Mouse (Mus musculus): ENCODE measurements at regions not wholly inside any gene's neighbourhood (a gene's known extent, or its start where the extent isn't known, plus 50 kb on each side); places are given as distances from the start of the nearest gene placed in this dataset.

DNA sequence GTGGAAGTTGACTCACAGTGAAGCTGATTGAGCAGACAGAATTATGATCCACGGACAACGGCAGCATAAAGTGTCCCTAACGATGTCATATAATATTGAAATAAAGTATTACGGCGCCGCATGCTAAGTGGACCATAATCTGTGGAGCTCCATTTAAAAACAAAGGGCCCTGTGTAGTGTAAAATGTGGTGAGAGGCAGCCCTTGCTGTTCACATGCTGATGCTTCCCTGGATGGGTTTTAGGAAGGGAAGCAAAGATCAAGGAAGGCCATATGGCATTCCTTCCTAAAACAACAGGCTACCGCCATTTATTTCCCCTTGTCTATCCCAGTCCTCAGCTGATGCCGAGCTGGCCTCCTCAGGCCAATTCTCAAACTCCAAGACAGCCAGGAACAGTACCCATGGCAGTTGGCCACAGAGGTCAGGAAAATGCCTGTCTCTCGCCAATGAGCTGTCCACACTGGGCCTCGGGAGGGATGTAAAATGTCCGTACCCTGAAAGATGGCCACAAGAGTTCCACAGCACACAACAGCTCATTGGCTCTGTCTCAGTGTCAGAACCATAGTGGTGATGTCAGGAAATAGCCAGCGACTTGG is 302.7 kb upstream of the Irx1 start:
- ATAC-seq (replicated peaks; ENCODE audit: low FRiP score, low TSS enrichment, low read depth) = no peak
- 84% methylated on average over 12 of the region's 12 CpGs for WGBS

DNA sequence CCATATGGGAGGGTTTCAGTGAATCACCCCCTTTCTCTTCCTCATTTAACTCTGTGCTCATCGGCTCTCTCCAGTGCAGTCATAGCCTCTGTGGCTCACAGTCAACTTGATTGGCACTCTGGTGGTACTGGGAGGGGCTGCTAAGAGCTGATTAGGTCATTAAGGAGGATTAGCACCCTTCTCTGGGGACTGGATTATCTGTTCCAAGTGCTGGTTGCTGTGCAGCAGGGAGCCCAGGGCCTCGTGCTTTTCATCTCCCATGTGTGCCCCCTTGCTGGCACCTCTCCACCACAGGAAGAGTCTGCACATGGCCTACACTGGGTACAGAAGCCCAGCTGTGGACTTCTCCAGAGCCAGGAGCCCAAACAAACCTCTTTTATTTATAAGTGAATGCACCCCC is 316.8 kb upstream of the Irx1 start:
- no peak for DNase-seq (ENCODE audit: low spot score)
- H3K36me3 ChIP-seq (ENCODE audit: control insufficient read depth, insufficient read depth, low read length) = no peaks in the 10 kb centered on the region
- no peak overlapping the region for H3K27ac ChIP-seq (ENCODE audit: low read depth)
- H3K4me3 ChIP-seq (ENCODE audit: low read depth, low read length) = no peak overlapping the region
- H3K9me3 ChIP-seq (ENCODE audit: control insufficient read depth, low read length) = no peaks in the 10 kb centered on the region
- no peak for ATAC-seq (replicated peaks; ENCODE audit: low FRiP score, low TSS enrichment, low read depth)
- no peaks in the 10 kb centered on the region for H3K4me1 ChIP-seq (replicated peaks; ENCODE audit: control insufficient read depth, insufficient read depth, low read length)
- no peaks in the 10 kb centered on the region for H3K27me3 ChIP-seq (replicated peaks; ENCODE audit: control insufficient read depth, insufficient read depth, low read length)
- H3K9ac ChIP-seq (ENCODE audit: low read length) = no peak overlapping the region
- no peak overlapping the region for H3K4me2 ChIP-seq (ENCODE audit: low read length)
- 57% methylated on average over 2 of the region's 2 CpGs for WGBS

More for the DNA sequence above, 302.7 kb upstream of the Irx1 start:
- Histone ChIP-seq H3K4me3 (ENCODE audit: low read depth, low read length) (no peak overlapping the region), H3K9ac (ENCODE audit: low read length) (no peak overlapping the region), H3K9me3 (ENCODE audit: control insufficient read depth, low read length) (no peaks in the 10 kb centered on the region), H3K4me1 (replicated peaks; ENCODE audit: control insufficient read depth, insufficient read depth, low read length) (no peaks in the 10 kb centered on the region), H3K4me2 (ENCODE audit: low read length) (no peak overlapping the region), H3K27ac (ENCODE audit: low read depth) (no peak overlapping the region), H3K27me3 (replicated peaks; ENCODE audit: control insufficient read depth, insufficient read depth, low read length) (no peaks in the 10 kb centered on the region), H3K36me3 (ENCODE audit: control insufficient read depth, insufficient read depth, low read length) (no peaks in the 10 kb centered on the region)
- DNase-seq (ENCODE audit: low spot score) = no peak

DNA sequence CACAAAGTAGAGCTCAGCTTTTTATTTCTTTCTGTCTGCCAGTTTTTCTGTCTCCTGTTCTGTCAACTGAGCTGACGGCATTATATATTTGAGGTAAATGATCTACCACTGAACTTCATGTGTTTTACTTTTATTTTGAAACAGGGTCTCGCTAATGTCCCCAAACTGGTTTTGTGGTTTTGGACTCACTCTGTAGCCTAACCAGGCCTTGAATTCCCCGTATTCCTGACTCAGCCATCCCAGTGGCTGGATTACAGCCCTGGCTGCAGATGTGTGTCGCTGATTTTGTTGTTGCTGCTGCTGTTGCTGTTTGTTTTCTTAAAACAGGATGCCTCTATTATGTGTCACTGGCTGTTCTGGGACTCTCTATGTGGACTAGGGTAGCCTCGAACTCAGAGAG is 317.3 kb upstream of the Irx1 start:
- DNase-seq (ENCODE audit: low spot score) = no peak
- H3K9me3 ChIP-seq (ENCODE audit: control insufficient read depth, low read length) = no peaks in the 10 kb centered on the region
- no peak for ATAC-seq (replicated peaks; ENCODE audit: low FRiP score, low TSS enrichment, low read depth)
- H3K36me3 ChIP-seq (ENCODE audit: control insufficient read depth, insufficient read depth, low read length) = no peaks in the 10 kb centered on the region
- WGBS = 89% methylated on average over 5 of the region's 5 CpGs
- no peak overlapping the region for H3K4me3 ChIP-seq (ENCODE audit: low read depth, low read length)
- no peaks in the 10 kb centered on the region for H3K4me1 ChIP-seq (replicated peaks; ENCODE audit: control insufficient read depth, insufficient read depth, low read length)
- no peak overlapping the region for H3K9ac ChIP-seq (ENCODE audit: low read length)
- H3K27me3 ChIP-seq (replicated peaks; ENCODE audit: control insufficient read depth, insufficient read depth, low read length) = no peaks in the 10 kb centered on the region
- H3K27ac ChIP-seq (ENCODE audit: low read depth) = no peak overlapping the region
- H3K4me2 ChIP-seq (ENCODE audit: low read length) = no peak overlapping the region

DNA sequence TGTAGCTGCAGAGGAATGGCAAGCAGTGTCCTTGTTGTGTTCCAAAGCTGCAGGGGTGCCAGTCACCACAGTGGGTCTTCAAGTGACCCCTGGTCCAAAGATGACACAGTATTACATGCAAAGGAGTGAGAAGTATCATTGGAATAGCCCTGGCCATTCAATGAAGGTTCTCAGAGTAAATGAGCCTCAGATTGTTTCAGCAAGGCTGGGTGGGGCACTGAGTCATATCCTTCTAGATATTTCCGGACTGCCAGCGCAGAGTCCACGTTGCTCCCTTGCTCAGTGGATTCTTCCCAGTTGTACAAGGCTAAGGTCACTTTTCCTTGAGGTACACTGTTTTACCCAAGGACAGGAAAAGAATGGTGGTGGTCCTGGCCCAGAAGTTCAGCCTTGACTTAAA is 319.2 kb upstream of the Irx1 start:
- no peak overlapping the region for H3K9ac ChIP-seq (ENCODE audit: low read length)
- H3K4me1 ChIP-seq (replicated peaks; ENCODE audit: control insufficient read depth, insufficient read depth, low read length) = no peaks in the 10 kb centered on the region
- H3K36me3 ChIP-seq (ENCODE audit: control insufficient read depth, insufficient read depth, low read length) = no peaks in the 10 kb centered on the region
- no peak overlapping the region for H3K4me3 ChIP-seq (ENCODE audit: low read depth, low read length)
- no peak for DNase-seq (ENCODE audit: low spot score)
- H3K9me3 ChIP-seq (ENCODE audit: control insufficient read depth, low read length) = no peaks in the 10 kb centered on the region
- ATAC-seq (replicated peaks; ENCODE audit: low FRiP score, low TSS enrichment, low read depth) = no peak
- H3K4me2 ChIP-seq (ENCODE audit: low read length) = no peak overlapping the region
- no peaks in the 10 kb centered on the region for H3K27me3 ChIP-seq (replicated peaks; ENCODE audit: control insufficient read depth, insufficient read depth, low read length)
- WGBS = 78% methylated on average over 3 of the region's 3 CpGs
- H3K27ac ChIP-seq (ENCODE audit: low read depth) = no peak overlapping the region

DNA sequence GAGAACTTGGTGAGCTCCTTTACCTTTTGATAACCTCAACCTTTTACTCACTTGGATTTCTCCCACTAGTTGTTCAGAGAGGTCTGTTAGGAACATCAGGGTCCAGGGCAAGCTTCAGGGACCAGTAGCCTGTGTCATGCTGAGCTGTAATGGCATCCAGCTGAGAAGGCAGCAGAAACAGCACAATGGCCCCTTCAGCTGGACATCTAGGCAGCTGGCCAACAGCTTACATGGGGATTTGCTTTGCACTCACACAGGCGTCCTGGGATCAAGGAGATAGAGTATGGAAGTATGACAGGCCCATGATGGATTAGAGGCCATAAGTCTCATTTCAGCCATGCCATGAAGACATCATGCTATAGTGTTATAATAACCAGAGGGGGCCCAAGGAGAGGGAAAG is 320.2 kb upstream of the Irx1 start:
- Histone ChIP-seq H3K9me3 (ENCODE audit: control insufficient read depth, low read length) (no peaks in the 10 kb centered on the region), H3K36me3 (ENCODE audit: control insufficient read depth, insufficient read depth, low read length) (no peaks in the 10 kb centered on the region), H3K9ac (ENCODE audit: low read length) (no peak overlapping the region), H3K4me1 (replicated peaks; ENCODE audit: control insufficient read depth, insufficient read depth, low read length) (no peaks in the 10 kb centered on the region), H3K4me3 (ENCODE audit: low read depth, low read length) (no peak overlapping the region), H3K27ac (ENCODE audit: low read depth) (no peak overlapping the region), H3K27me3 (replicated peaks; ENCODE audit: control insufficient read depth, insufficient read depth, low read length) (no peaks in the 10 kb centered on the region), H3K4me2 (ENCODE audit: low read length) (no peak overlapping the region)
- 38% methylated on average over 1 of the region's 1 CpGs for WGBS
- DNase-seq (ENCODE audit: low spot score) = no peak
- no peak for ATAC-seq (replicated peaks; ENCODE audit: low FRiP score, low TSS enrichment, low read depth)

DNA sequence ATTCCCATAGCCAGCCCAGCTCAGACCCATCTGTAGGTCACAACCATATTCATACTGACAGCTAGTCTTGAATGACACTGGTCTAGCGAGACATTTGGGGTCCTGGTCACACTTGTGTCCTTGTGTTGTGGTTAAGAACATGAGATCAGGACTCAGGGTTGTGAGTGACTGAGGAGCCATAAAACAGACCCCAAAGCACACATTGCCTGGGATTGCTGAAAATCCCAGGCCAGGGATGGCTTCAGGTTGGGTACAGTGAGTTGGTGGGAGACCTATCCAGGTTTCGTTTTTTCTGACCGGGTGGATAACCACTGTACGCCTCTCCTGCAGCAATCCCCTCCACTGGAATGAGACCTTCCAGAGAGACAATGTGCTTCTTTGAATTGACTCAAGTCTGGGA is 322.8 kb upstream of the Irx1 start:
- H3K36me3 ChIP-seq (ENCODE audit: control insufficient read depth, insufficient read depth, low read length) = no peaks in the 10 kb centered on the region
- H3K4me3 ChIP-seq (ENCODE audit: low read depth, low read length) = no peak overlapping the region
- ATAC-seq (replicated peaks; ENCODE audit: low FRiP score, low TSS enrichment, low read depth) (no peak), DNase-seq (ENCODE audit: low spot score) (no peak)
- 90% methylated on average over 4 of the region's 4 CpGs for WGBS
- H3K27ac ChIP-seq (ENCODE audit: low read depth) = no peak overlapping the region
- 0 out of 2 replicates have a peak, but pooled peaks cover 9% of the 10 kb centered on the region for H3K27me3 ChIP-seq (replicated peaks; ENCODE audit: control insufficient read depth, insufficient read depth, low read length)
- H3K4me1 ChIP-seq (replicated peaks; ENCODE audit: control insufficient read depth, insufficient read depth, low read length) = no peaks in the 10 kb centered on the region
- no peak overlapping the region for H3K9ac ChIP-seq (ENCODE audit: low read length)
- H3K9me3 ChIP-seq (ENCODE audit: control insufficient read depth, low read length) = no peaks in the 10 kb centered on the region
- H3K4me2 ChIP-seq (ENCODE audit: low read length) = no peak overlapping the region

DNA sequence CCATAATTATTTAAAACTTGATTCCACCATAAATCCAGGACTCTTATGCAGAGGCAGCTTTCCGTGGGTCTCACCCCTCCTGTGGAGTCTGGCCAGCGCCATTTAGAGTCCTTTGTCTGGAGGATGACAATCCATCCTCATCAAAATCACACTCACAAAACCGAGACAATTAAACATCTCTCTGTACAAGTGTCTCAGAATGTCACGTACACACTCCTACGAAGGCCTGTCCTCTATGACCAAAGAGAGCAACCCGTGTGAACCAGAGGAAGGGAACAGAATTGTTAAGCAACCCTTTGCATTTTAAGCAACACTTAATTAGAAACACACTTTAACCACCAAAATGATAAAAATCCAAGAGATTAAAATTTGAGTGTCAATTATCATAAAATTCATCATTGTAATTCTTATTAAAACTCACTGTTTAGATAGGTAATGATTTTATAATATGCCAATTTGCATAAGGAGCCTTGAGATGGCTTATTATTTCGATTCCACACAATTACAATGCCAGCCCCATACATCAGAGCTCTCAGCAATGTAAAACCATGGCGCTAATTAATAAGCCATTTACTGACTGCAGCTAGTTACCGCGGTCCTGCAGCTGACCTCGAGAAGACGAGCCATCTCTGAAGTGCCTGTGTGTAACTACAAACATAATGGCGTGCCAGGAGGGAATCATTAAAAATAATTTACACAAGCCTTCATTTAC is 325.0 kb upstream of the Irx1 start:
- Histone ChIP-seq H3K36me3 (ENCODE audit: control insufficient read depth, insufficient read depth, low read length) (no peaks in the 10 kb centered on the region), H3K9ac (ENCODE audit: low read length) (no peak overlapping the region), H3K27me3 (replicated peaks; ENCODE audit: control insufficient read depth, insufficient read depth, low read length) (peaks cover 9% of the 10 kb centered on the region; the same call in 1 of the 2 replicates), H3K27ac (ENCODE audit: low read depth) (no peak overlapping the region), H3K4me1 (replicated peaks; ENCODE audit: control insufficient read depth, insufficient read depth, low read length) (no peaks in the 10 kb centered on the region), H3K9me3 (ENCODE audit: control insufficient read depth, low read length) (no peaks in the 10 kb centered on the region), H3K4me2 (ENCODE audit: low read length) (no peak overlapping the region), H3K4me3 (ENCODE audit: low read depth, low read length) (no peak overlapping the region)
- ATAC-seq (replicated peaks; ENCODE audit: low FRiP score, low TSS enrichment, low read depth) (no peak), DNase-seq (ENCODE audit: low spot score) (peak; percentile 43)
- 42% methylated on average over 13 of the region's 13 CpGs for WGBS

DNA sequence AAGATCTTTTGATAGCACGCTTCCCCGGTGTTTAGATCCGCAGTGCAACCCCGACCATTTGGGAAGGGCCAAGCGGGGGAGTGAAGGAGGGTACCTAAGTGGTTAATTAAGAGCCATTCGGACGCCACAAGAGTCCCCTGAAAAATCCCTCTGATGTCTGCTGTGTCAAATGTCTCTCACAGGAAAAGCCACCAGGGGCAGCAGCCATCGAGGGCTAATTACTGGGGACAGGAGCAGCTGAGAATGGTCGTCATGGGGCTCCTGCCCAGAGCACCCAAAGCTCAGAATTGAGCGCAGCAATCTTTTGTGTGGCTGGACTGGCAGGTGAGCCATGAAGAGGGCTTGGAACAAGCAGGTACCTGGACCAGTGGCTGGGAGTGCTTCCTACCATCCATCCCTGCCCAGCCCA is 325.6 kb upstream of the Irx1 start:
- Histone ChIP-seq H3K9ac (ENCODE audit: low read length) (no peak overlapping the region), H3K4me2 (ENCODE audit: low read length) (no peak overlapping the region), H3K4me1 (replicated peaks; ENCODE audit: control insufficient read depth, insufficient read depth, low read length) (no peaks in the 10 kb centered on the region), H3K4me3 (ENCODE audit: low read depth, low read length) (no peak overlapping the region), H3K27me3 (replicated peaks; ENCODE audit: control insufficient read depth, insufficient read depth, low read length) (peaks cover 9% of the 10 kb centered on the region; the same call in 1 of the 2 replicates), H3K9me3 (ENCODE audit: control insufficient read depth, low read length) (no peaks in the 10 kb centered on the region), H3K36me3 (ENCODE audit: control insufficient read depth, insufficient read depth, low read length) (no peaks in the 10 kb centered on the region), H3K27ac (ENCODE audit: low read depth) (no peak overlapping the region)
- WGBS = 16% methylated on average over 10 of the region's 10 CpGs
- DNase-seq (ENCODE audit: low spot score) (peak; percentile 40), ATAC-seq (replicated peaks; ENCODE audit: low FRiP score, low TSS enrichment, low read depth) (no peak)

DNA sequence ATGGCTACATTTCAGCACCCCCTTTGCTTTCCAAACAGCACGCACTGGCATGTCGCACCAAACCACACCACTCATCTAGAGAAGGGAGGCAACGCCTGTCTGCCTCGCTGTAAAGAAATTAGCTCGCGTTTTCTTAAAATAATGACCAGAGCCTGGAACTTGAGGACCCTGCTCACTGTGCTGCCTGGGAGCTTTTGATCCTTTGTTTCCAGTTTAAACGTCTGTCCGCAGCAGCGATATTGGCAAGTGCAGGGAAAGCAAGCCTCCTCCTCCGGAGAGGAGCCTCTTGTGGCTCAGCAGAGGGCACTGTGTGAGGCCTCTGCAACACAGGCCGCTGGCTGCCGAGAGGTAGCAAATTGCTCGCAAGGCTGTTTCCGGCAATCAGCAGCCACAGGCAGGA is 328.8 kb upstream of the Irx1 start:
- DNase-seq (ENCODE audit: low spot score) = no peak
- H3K4me2 ChIP-seq (ENCODE audit: low read length) = no peak overlapping the region
- no peak overlapping the region for H3K9ac ChIP-seq (ENCODE audit: low read length)
- no peak overlapping the region for H3K4me3 ChIP-seq (ENCODE audit: low read depth, low read length)
- peaks cover 9% of the 10 kb centered on the region; the same call in 1 of the 2 replicates for H3K27me3 ChIP-seq (replicated peaks; ENCODE audit: control insufficient read depth, insufficient read depth, low read length)
- no peaks in the 10 kb centered on the region for H3K4me1 ChIP-seq (replicated peaks; ENCODE audit: control insufficient read depth, insufficient read depth, low read length)
- no peaks in the 10 kb centered on the region for H3K9me3 ChIP-seq (ENCODE audit: control insufficient read depth, low read length)
- H3K36me3 ChIP-seq (ENCODE audit: control insufficient read depth, insufficient read depth, low read length) = no peaks in the 10 kb centered on the region
- ATAC-seq (replicated peaks; ENCODE audit: low FRiP score, low TSS enrichment, low read depth) = no peak
- H3K27ac ChIP-seq (ENCODE audit: low read depth) = no peak overlapping the region
- WGBS = 9% methylated on average over 14 of the region's 14 CpGs
